Mouse (Mus musculus) hematopoietic stem cell, adult 5-6 weeks (primary cell): ENCODE data around the gene Alox5. TPM values are rescaled to one million over a fixed set of nuclear protein-coding genes. Genes with fewer than 3 reads are reported as not detected.

Experiments used
- ATAC-seq, 2 experiments: fragments of 125-278 bp in 1 of 2; replicated peaks in 1 of 2; 2 replicates each; pipeline ENCODE4 v1.8.0; 2016 to 2017; ENCODE audit warnings: inconsistent platforms in 2 of 2, mild to moderate bottlenecking in 2 of 2, moderate number of reproducible peaks in 2 of 2, low read depth in 1 of 2, moderate TSS enrichment in 1 of 2; ENCODE audit not compliant: low FRiP score in 2 of 2, poor library complexity in 2 of 2, severe bottlenecking in 2 of 2, insufficient read depth in 1 of 2, low TSS enrichment in 1 of 2
- total RNA-seq: library from RNA; stranded (forward); fragments of 172-1452, 232-1000 nt; gene quantifications from 2 replicates; pipeline ENCODE4 v1.2.3, GENCODE M21; 2017

Gene Alox5
- total RNA-seq, 1 experiment from 2014 or later, result 15.2 TPM

- ATAC-seq, result 0 out of 4 replicates have a peak, but pooled peaks of 1 of the 2 experiments have one; percentile 47
These were observed 37.3 kb downstream of the Alox5 start for GRCm38 (mm10) chr6:116423664-116424063.

GRCm38 (mm10) chr6:116422991-116423390 lies 38.0 kb downstream of the Alox5 start:
- ATAC-seq, result peak; percentile 38 to 59; a peak in 2 of 4 replicates

- ATAC-seq, result no peak
These were observed 40.7 kb downstream of the Alox5 start for GRCm38 (mm10) chr6:116420271-116420670.

GRCm38 (mm10) chr6:116419699-116420098 lies 41.3 kb downstream of the Alox5 start:
- ATAC-seq, result no peak

GRCm38 (mm10) chr6:116418487-116418886 lies 42.5 kb downstream of the Alox5 start:
- ATAC-seq, result no peak

GRCm38 (mm10) chr6:116417518-116418315 lies 43.3 kb downstream of the Alox5 start:
- ATAC-seq, result peak; percentile 61 to 73; a peak in 2 of 4 replicates

- ATAC-seq, result no peak
These were observed 44.9 kb downstream of the Alox5 start for GRCm38 (mm10) chr6:116416000-116416552.

- no peak for ATAC-seq
These were observed 45.8 kb downstream of the Alox5 start for GRCm38 (mm10) chr6:116415126-116415676.

GRCm38 (mm10) chr6:116412546-116413325 lies 48.2 kb downstream of the Alox5 start:
- no peak for ATAC-seq

- ATAC-seq, result no peak
These were observed 49.3 kb downstream of the Alox5 start for GRCm38 (mm10) chr6:116411716-116412115.

GRCm38 (mm10) chr6:116410436-116410835 lies 50.5 kb downstream of the Alox5 start:
- no peak for ATAC-seq

- ATAC-seq, result no peak
These were observed 52.9 kb downstream of the Alox5 start for GRCm38 (mm10) chr6:116407956-116408657.

GRCm38 (mm10) chr6:116407216-116407615 lies 53.8 kb downstream of the Alox5 start:
- no peak for ATAC-seq

GRCm38 (mm10) chr6:116406680-116407079 lies 54.3 kb downstream of the Alox5 start:
- no peak for ATAC-seq

- no peak for ATAC-seq
These were observed 54.8 kb downstream of the Alox5 start for GRCm38 (mm10) chr6:116406152-116406551.

GRCm38 (mm10) chr6:116405715-116406114 lies 55.3 kb downstream of the Alox5 start:
- no peak for ATAC-seq

GRCm38 (mm10) chr6:116405243-116405642 lies 55.7 kb downstream of the Alox5 start:
- ATAC-seq, result no peak
